Mouse (Mus musculus) cerebellum, adult 8-10 months (tissue): ENCODE measurements around the gene Fstl4.

Source experiments
- DNase-seq: peaks from one replicate; pipeline ENCODE4 v3.0.0; 2022

The Fstl4 gene

GRCm38 (mm10) chr11:52915648-52916047, 151.2 kb downstream of the Fstl4 start:
- DNase-seq: no peak

- DNase-seq: peak; percentile 27
Measured at GRCm38 (mm10) chr11:52919231-52919960, 155.0 kb downstream of the Fstl4 start.

DNA sequence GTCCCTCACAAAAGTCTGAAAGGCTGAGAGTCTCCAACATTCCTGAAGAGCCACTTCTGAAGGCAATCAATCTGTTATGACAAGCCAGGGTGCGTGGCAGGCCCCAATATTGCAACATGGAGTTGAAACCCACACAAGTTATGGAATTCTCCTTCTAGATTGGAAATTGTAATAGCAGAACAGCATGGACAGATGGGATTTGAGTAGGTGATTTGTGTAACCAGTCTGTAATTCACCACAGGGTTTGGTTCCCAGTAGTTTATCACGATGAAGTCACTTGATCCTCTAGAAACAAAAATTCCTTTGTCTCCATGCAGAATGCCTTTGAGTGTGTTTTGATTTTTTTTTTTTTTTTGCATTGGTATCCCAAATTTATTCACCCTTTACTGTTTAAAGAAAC, 159.8 kb downstream of the Fstl4 start:
- DNase-seq: no peak

GRCm38 (mm10) chr11:52928321-52928720, 163.9 kb downstream of the Fstl4 start:
- DNase-seq: no peak

DNA sequence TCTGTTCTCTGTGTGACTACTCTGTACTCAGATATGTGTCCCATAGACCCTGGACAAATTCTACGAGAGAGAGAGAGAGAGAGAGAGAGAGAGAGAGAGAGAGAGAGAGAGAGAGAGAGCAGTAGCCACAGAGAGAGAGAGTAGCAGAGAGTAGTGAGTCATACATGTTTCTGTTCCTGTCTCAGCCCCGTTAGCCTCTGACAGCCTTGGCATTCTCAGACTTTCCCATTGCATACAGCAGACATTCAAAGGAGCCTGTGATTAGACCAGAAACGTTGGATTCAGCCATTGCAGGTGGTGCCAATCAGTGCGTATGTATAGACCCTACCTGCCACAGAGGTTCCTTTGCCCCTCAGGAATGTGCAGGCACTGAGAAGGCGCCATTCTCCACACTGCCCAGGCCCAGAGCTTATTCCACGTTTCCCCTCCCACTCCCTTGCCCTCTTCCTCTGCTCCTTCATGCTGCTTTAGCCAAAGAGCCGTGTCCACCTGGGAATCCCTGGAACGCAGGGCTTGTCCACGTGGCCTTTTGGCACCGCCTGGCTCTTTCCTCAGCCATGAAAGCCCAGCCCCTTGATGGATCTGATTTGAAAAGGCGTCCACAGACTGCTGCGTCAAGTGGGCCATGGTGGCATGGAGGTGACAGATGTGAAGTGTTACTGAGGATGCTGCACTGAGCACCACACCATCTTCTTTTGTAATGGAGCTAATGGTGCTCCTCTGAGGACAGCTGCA, 175.1 kb downstream of the Fstl4 start:
- no peak for DNase-seq

DNA sequence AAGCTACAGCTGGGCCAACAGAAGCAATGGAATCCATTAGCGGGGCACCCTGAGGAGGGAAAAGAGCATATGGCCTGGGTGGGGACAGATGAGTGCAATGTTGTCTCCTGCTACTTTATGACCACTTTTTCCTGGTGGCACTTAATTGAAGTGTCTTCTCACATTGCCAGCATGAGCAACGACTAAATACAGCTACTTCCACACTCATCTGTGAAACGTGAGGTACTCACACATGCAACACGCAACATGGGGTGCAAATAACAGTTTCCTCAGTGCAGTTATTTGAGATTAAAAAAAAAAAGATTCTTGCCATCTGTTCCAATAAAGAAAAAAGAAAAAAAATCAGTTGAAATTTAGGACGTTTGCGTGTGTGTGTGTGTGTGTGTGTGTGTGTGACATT, 178.5 kb downstream of the Fstl4 start:
- DNase-seq: no peak

- no peak for DNase-seq
Measured at GRCm38 (mm10) chr11:52954995-52955394, 190.6 kb downstream of the Fstl4 start.

DNA sequence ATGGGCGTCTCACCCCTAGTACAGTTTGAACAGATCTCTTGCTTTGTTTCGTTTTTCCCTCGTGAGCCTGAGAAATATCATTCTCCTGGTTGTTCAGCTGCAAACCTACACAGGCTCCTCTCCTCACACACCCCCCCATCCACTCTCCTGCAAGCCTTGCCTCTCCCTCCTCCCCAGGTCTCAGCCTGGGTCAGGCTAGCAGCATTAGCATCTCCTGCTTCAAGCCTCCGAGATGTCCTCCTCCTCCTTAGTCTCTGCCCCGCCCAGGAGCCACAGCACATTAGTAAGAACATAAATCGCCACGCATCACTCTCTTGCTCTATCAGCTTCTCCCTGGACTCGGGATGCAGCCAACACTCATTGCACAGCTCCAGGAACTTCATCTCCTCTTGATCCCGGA, 204.4 kb downstream of the Fstl4 start:
- no peak for DNase-seq

GRCm38 (mm10) chr11:52970396-52970795, 206.0 kb downstream of the Fstl4 start:
- no peak for DNase-seq

DNA sequence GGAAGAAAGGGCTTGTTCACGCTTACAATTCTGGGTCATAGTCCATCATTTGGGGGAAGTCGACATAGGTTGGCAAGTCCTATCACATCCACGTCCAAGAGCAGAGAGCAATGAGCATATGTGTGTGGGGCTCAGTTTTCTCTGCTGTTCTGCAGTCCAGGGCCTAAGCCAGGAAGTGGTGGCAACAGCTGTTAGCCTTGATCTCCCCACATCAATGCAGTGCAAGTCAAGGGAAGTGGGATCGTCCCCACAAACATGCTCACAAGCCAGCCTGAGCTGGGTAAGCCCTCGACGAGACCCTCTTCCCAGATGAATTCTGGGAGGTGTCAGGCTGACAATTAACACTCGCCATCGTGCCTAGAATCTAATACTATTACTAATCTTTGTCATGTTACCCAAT, 222.6 kb downstream of the Fstl4 start:
- no peak for DNase-seq

GRCm38 (mm10) chr11:52994688-52995087, 230.3 kb downstream of the Fstl4 start:
- no peak for DNase-seq

DNA sequence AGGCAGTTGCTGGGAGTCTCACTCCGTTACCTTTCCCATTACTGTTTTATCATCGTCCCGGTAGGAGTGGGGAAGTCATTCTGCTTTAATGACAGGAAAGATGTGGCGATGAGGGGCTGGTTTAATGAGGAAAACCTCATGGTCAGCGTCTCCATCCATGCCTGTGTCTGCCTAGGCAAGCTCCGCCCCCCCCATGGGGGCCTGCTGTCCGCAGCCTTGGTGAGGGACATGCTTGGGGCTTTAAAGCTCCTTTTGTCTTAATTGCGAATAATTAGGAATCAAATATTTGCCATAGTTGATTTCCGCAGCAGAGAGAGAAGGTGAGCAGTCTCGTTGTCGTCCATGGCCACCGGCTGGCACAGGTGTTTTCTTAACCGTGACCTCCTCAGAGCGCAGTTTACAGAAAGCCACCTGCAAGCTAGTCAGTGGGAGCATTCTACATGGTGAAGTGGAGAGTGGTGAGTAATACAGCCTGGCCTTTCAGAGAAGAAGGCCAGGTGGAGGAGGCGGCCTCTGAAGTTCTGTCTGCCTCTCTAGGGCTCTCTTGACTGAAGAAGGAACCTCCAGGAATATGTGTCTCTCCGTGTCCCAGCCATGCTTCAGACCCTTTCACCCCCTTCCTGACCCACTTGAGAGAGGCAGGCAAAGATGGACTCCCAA, 232.1 kb downstream of the Fstl4 start:
- DNase-seq: no peak

GRCm38 (mm10) chr11:52997421-52997820, 233.0 kb downstream of the Fstl4 start:
- no peak for DNase-seq

DNA sequence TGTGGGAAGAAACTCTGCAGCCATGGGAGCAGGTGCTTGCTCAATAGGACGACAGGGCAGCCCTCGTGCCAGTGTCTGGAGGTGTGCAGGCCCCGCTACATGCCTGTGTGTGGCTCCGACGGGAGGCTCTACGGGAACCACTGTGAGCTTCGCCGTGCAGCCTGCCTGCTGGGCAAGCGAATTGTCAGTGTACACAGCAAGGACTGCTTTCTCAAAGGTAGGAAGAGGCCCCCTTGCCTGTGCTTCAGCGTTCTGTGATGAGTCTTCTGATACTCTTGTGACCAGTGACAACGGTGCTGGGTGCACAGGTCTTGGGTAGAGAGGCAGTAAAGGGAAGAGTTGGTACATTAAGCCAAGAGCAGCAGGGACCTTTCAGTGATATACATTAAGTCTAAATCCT, 235.8 kb downstream of the Fstl4 start:
- DNase-seq: no peak

DNA sequence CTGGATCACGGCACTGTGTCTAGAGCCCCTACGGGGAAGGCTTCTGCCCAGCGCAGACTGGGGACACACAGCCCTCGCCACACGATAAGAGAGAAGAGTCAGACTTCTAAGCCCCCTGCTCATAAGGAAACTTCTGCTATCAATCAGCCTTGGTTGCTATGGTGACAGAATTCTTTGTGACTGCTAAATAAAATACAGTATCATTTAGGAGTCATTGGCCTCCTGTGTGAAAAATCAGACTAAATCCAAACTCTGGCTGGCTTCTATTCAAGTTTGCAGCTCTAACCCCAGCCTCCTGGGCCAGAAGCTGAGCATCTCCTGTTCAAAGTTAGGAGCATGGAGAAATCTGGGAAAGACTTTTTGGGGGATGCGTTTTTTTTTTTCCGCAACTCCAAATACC, 238.9 kb downstream of the Fstl4 start:
- DNase-seq: no peak

- DNase-seq: no peak
Measured at GRCm38 (mm10) chr11:53003811-53004210, 239.4 kb downstream of the Fstl4 start.

GRCm38 (mm10) chr11:53009597-53009996, 245.2 kb downstream of the Fstl4 start:
- DNase-seq: no peak

GRCm38 (mm10) chr11:53011996-53012505, 247.6 kb downstream of the Fstl4 start:
- DNase-seq: no peak

DNA sequence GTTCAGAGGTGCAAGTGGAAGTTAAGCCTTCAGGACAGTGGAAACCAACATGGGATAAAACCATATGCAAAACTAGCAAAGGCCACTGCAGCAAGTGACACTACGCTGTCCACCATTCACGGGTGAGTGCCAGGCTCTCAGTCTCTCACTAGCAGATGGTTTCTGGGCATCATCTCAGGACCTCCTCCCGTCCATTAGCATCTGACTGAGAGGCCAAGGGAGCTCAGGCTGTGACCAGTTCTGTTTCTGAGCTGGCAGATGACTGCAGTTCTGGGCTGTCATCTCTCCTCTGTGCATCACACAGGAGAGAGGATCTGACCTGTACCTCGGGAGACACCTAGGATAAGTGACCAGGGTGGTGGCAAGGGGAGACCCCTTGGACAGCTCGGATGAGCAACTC, 249.5 kb downstream of the Fstl4 start:
- peak; percentile 24 for DNase-seq

- DNase-seq: no peak
Measured at GRCm38 (mm10) chr11:53016358-53017021, 252.1 kb downstream of the Fstl4 start.

DNA sequence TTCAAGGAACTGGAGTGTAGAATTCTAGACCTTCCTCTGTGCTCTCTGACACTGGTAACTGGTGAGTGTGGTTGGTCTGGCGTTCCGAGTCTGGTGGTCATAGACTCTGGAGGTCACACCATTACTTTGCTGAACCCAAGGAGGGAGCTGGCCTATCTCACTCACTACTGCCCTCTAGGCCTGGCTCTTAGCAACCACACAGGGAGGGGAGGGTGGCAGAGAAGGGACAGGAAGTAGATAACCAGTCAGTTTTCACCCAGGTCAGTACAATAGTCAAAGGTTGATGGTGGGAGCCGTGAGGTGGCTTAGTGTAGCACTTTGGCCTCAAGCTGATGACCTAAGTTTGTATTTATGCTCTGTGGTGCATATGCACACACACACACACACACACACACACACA, 255.1 kb downstream of the Fstl4 start:
- DNase-seq: no peak

- no peak for DNase-seq
Measured at GRCm38 (mm10) chr11:53024403-53024802, 260.0 kb downstream of the Fstl4 start.

- DNase-seq: peak; percentile 50
Measured at GRCm38 (mm10) chr11:53025686-53026085, 261.3 kb downstream of the Fstl4 start.
